Comparison of ENCODE assay signal across 8 mouse cellular contexts in genomic region chrX:70476792-70477776, GRCm38 (mm10). TPM values are rescaled to one million over a fixed set of nuclear protein-coding genes. Genes with fewer than 3 reads are reported as not detected.
A peak's percentile ranks its signal among the peaks of the same experiment; 100 is the strongest.
DNase-seq lines count a peak whose midpoint lies in the region; ATAC-seq lines count a peak whose summit lies in the region.

Gene Tmem185a (minus strand): TSS chrX:70477180.

- peak within 1 kb of the TSS; percentile 56 for H3K4me3 ChIP-seq in embryonic facial prominence, embryonic 14.5 days (ENCODE audit: low read depth, low read length)
- H3K4me3 ChIP-seq in kidney, embryonic 14.5 days (ENCODE audit: low read length) = peak within 1 kb of the TSS; percentile 53
- H3K4me3 ChIP-seq in limb, embryonic 15.5 days = peak within 1 kb of the TSS; percentile 57

- no peaks in the 10 kb centered on the region for H3K4me1 ChIP-seq in embryonic facial prominence, embryonic 14.5 days (ENCODE audit: control insufficient read depth, insufficient read depth, low read length)
- no peaks in the 10 kb centered on the region for H3K4me1 ChIP-seq in kidney, embryonic 14.5 days (ENCODE audit: control insufficient read depth, insufficient read depth, low read length)
- H3K4me1 ChIP-seq in limb, embryonic 15.5 days = no peaks in the 10 kb centered on the region

- peak within 1 kb of the TSS; percentile 72 for H3K9ac ChIP-seq in embryonic facial prominence, embryonic 14.5 days (ENCODE audit: low read depth, low read length)
- H3K9ac ChIP-seq in kidney, embryonic 14.5 days (ENCODE audit: low read depth, low read length) = peak within 1 kb of the TSS; percentile 65
- H3K9ac ChIP-seq in limb, embryonic 15.5 days = 0 out of 2 replicates have a peak within 1 kb of the TSS, but pooled peaks have one; percentile 26

- no peaks in the 10 kb centered on the region for H3K36me3 ChIP-seq in embryonic facial prominence, embryonic 14.5 days (ENCODE audit: control insufficient read depth, insufficient read depth, low read length)
- no peaks in the 10 kb centered on the region for H3K36me3 ChIP-seq in kidney, embryonic 14.5 days (ENCODE audit: control insufficient read depth, insufficient read depth, low read length)
- no peaks in the 10 kb centered on the region for H3K36me3 ChIP-seq in limb, embryonic 15.5 days

- no peaks in the 10 kb centered on the region for H3K9me3 ChIP-seq in embryonic facial prominence, embryonic 14.5 days (ENCODE audit: control insufficient read depth, low read length)
- H3K9me3 ChIP-seq in kidney, embryonic 14.5 days (ENCODE audit: control insufficient read depth, low read length) = no peaks in the 10 kb centered on the region
- no peaks in the 10 kb centered on the region for H3K9me3 ChIP-seq in limb, embryonic 15.5 days

- H3K4me2 ChIP-seq in embryonic facial prominence, embryonic 14.5 days (ENCODE audit: low read depth, low read length) = peak within 1 kb of the TSS; percentile 52
- H3K4me2 ChIP-seq in kidney, embryonic 14.5 days (replicated peaks; ENCODE audit: low read depth, low read length) = peak within 1 kb of the TSS; percentile 49
- peak within 1 kb of the TSS; percentile 50 for H3K4me2 ChIP-seq in limb, embryonic 15.5 days

- peak; percentile 86 for DNase-seq in 3T3-L1 (ENCODE audit: low read depth, low spot score)
- DNase-seq in adrenal gland, postnatal 4 days (ENCODE audit: low spot score in 2 of 2) = peak; percentile 50 to 60
- peak; percentile 91 for DNase-seq in embryonic facial prominence, embryonic 14.5 days (ENCODE audit: low spot score)
- peak; percentile 75 to 84 for DNase-seq in heart, adult 9 months (ENCODE audit: low spot score in 2 of 2)
- peak; percentile 8 to 41 for DNase-seq in monocyte, adult 2 months (ENCODE audit: low read depth in 1 of 2, low spot score in 2 of 2)
- peak; percentile 69 to 75 for DNase-seq in spleen, postnatal 36 days (ENCODE audit: low spot score in 2 of 2)

- peak; percentile 96 for ATAC-seq in embryonic facial prominence, embryonic 14.5 days (ENCODE audit: low read depth)
- peak; percentile 96 for ATAC-seq in kidney, embryonic 14.5 days (ENCODE audit: low FRiP score, low TSS enrichment)
- peak; percentile 79 for ATAC-seq in limb, embryonic 15.5 days (ENCODE audit: insufficient number of reproducible peaks, low FRiP score, low TSS enrichment, low read depth)

- WGBS in embryonic facial prominence, embryonic 14.5 days = 17% methylated on average over 24 of the region's 42 CpGs
- 28% methylated on average over 40 of the region's 42 CpGs for WGBS in kidney, embryonic 14.5 days
- WGBS in limb, embryonic 15.5 days = 24% methylated on average over 40 of the region's 42 CpGs

- H3K27me3 ChIP-seq in embryonic facial prominence, embryonic 14.5 days (replicated peaks; ENCODE audit: control insufficient read depth, insufficient read depth, low read length) = no peaks in the 10 kb centered on the region; the same call in none of the 2 replicates
- no peaks in the 10 kb centered on the region for H3K27me3 ChIP-seq in kidney, embryonic 14.5 days (ENCODE audit: control insufficient read depth, insufficient read depth, low read length)
- no peaks in the 10 kb centered on the region; the same call in 1 of the 2 replicates for H3K27me3 ChIP-seq in limb, embryonic 15.5 days

- H3K27ac ChIP-seq in embryonic facial prominence, embryonic 14.5 days (replicated peaks; ENCODE audit: low read depth, low read length) = peak within 1 kb of the TSS; percentile 78
- peak within 1 kb of the TSS; percentile 55; the same call in 1 of the 2 replicates for H3K27ac ChIP-seq in kidney, embryonic 14.5 days (ENCODE audit: low read depth, low read length)
- H3K27ac ChIP-seq in limb, embryonic 15.5 days = peak within 1 kb of the TSS; percentile 82

RNA-seq across cellular contexts. Expression of gene Tmem185a, which starts in this region (rescaled TPM):
- 10 to 100 TPM; 60.9 to 66.9 TPM for total RNA-seq in adrenal gland, postnatal 4 days (2021)
- 45.1 and 50.3 TPM in 2 replicates for polyA plus RNA-seq in embryonic facial prominence, embryonic 14.5 days (2014; fragmentation: Nextera tagmentation; extraction: Ambion mirVana)
- polyA plus RNA-seq in kidney, embryonic 14.5 days (2014; fragmentation: Nextera tagmentation; extraction: Ambion mirVana) = 32.7 and 39.3 TPM in 2 replicates
- polyA plus RNA-seq in limb, embryonic 15.5 days (2015; fragmentation: Nextera tagmentation; extraction: Ambion mirVana) = 45.0 TPM in 2 replicates

Comparison
In these comparisons a context has a peak if more than half of its experiments do, and no peak if none do; other contexts are left out.
1. Peak in every context shown above with its lines: DNase-seq, ATAC-seq, H3K4me3 ChIP-seq and H3K27ac ChIP-seq.
2. DNase-seq: peak in every context shown above with its lines; median percentile 91 in embryonic facial prominence, embryonic 14.5 days; 86 in 3T3-L1; 80 in heart, adult 9 months; 72 in spleen, postnatal 36 days; 55 in adrenal gland, postnatal 4 days; 24 in monocyte, adult 2 months.